Mouse (Mus musculus): Measurements from ENCODE around the gene Cyth3.
A peak's percentile ranks its signal among the peaks of the same experiment; 100 is the strongest.

Gene Cyth3

DNA sequence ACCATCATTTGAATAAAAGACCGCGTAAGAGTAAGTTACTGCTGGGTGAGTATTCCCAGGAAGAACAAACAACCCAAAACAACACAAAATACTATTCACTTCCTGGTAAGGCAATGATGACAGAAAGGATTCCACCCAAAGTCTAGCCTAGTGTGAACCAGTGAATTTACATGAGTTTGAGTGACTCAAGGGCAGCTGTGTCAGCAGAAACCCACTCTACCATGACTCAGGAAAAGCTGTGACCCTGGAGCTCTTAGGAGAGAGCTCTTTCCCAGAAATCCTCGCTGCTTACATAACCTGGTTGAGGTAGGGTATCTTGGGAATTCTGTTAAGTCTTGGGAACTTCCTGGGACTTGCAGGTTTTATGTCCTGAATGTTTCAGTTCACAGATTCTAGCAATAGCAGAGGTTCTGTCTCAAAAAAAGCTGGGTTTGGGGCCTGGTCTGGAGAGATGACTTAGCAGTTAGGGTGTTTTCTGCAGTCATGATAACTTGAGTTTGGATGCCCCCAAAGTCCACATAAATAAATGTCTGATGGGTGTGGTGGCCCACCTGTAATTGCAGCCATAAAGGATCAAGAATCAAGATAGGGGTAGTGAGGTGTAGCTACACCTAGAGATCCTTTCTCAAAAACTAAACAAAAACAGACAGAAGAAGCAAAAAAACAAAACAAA, 5.5 kb upstream of the Cyth3 start:
- peak; percentile 34 for DNase-seq

DNA sequence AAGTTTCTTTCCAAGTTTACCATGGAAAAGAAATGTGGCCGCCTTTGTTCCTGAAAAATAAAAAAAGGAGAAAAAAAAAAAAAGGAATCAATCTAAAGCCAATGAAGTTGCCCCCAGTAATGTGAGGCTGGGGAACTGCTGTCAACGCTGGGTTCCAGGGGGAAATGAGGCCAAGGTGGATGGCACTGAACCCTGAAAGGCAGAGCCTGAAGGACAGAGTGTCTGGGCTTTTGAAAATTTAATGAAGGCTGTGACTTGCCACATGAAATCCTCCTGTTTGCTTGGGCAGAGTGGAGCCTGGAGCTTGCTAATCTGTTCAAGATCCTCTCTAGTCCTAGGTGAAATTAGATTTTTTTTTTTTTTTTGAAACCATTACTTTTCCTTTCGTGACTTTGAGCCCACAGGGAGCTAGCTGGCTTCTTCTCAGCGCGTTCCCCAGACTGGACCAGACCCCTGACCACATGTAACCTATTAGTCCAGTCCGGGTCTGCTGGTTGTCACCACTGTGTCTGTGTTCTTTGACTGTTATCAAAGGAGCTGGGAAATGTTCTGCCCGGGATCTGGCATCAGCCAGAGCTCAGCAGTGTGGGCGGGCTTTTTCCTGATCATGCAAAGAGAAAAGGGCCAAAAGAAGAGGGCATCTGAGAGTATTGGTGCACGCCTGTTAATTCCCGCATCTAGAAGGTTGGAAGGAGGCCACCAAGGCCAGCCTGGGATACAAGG, 4.6 kb upstream of the Cyth3 start:
- DNase-seq, result no peak

DNA sequence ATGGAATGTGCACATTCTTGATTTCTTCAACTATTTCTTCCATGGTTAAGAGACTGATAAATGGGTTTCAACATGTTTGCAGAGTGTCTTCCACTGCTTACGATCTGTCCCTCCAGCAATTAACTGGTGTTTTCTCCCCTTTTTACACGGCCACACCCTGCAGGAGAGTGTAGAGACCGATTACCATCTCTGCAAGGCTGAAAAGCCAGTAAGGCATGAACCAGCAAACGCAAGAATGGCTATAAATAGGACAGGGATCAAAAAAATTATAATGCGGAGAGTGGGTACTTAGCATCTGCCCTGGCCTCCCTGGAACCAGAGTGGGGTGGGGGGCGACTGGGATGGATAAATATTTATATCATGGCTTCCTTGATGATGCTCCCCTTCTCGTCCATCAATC, 3.7 kb upstream of the Cyth3 start:
- peak; percentile 48 for DNase-seq

DNA sequence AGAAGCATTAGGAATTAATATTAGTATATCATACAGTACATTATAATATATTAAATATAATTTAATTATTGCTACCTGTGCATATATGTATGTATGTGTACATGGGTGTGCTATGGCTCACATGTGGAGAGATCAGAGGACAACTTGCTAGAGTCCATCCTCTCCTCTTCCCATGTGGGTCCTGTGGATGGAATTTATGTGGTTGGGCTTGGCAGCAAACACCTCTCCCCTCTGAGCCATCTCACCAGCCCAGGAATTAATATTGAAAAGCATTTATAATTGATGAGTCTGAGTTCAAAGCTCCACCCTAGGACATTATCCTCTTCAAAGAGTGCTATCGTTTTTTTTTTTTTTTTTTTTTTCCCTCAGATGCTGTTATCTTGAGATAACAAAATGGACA, 2.1 kb upstream of the Cyth3 start:
- DNase-seq, result no peak

DNA sequence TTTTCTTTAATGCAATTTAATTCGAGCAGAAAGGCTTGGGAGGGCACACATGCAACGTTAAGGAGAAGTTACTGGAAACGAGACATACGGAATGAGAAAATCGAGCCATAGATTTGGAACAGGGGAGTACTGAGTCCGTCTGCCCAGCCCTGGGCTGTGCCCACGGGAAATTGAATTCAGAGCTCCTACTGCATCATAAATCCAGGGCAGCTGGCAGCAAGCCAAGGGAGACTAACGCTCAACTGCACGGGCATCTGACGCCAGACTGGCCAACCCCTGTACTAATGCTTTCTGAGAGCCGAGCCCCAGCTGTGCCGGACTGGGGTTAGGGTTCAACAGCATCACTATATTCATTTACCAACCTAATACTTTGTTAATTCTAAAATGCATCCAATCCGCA, 1.3 kb upstream of the Cyth3 start:
- DNase-seq, result no peak

DNA sequence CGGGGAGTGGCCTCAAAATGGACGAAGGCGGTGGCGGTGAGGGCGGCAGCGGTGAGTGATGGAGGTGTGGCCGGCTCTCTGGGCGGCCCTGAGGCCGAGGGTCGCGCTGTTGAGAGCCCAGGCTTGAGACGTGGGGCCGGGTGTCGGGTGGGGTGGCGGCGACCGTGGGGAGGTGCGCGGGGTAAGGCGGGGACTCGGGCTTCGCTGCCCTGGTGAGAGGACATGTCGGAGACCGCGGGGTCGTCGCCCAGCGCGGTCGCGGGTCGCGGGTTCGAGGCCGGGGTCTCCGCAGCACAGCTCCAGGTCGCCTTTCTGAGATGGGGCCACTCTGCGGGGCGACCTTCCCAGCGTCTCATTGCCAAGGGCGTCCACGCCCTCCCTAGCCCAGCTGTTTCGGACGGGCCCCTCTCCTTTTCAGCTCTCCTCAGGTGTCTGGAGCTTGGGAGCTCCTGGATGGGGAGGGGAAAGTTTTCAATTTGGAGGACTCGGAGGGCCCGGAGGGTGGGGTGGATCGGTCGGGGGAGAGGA, 440 bp downstream of the Cyth3 start:
- peak; percentile 70 for DNase-seq

DNA sequence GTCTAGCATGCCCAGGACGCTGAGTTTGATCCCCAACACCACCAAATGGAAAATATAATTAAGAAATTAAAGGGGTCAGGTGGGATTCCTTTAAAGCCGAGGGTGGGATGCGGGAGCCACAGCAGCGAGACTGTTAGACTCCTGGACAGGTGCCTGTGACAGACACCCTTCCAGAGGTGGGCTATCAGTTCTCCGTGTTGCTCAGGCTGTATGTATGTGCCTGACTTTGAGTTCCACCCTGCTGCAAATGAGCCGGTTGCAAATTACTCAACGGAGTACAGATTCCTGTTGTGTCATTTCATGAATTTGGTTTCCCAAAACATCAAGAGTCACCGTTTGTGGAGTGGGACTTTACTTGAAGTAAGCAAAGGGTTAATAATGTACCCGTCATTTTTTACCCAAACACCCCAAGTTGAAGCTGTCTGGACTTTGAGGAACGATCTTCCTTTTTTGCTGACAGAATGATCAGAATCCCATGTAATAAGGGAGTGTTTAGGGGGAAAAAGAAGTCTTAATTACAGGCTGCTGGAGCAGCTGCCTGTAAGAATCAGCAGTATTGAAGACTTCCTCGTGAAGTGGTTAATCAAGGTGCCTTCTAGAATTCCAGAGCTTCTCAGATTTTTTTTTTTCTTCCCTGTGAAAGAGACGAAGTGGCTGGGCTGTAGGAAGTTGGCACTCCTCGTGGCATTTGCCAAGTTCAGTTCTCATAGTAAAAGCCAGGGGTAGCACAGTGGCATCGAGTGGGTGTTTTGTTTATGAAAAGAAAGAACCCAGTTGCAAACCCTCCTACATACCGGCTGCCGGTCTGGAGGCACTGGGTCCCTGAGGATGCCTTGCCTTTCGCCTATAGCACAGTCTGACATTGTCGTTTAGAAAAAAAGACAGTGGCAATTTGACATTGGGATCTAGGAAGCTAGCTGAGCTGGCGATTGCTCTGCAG, 1.4 kb downstream of the Cyth3 start:
- peak; percentile 57 for DNase-seq

DNA sequence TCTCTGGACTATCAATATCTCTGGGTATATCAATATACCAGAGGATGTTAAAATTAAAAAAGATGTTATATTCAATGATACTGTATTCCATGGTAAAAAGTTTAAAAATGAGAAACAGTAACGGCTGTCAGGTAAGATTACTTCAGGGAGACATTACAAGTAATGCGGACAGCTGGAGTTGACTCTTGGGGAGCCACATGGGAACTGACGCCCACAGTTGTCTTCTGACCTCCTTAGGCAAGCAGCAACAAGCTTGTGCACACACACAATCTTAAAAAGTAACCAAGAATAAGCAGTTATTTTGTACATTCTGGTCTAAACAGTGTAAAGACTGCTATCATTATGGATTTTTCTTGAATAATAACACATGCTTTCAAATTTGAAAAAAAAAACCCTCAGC, 2.2 kb downstream of the Cyth3 start:
- DNase-seq, result no peak

DNA sequence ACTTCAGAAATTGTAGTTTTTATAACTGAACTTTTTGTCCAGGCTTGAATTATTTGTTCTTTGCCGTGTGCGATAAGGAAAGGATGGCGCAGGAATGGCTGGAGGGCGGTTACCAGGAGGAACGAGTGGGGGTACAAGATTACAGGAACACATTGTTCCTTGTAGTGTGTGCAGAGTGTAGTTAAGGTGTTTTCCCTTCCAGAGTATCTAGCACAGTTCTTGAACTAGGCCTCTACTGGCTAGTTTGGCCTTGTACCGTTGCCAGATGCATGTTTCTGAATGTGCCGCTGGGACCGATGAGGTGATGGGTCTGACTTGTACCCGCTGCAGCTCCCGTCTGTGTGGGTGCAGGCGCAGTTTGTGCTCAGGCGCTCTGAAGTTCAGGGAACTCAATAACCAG, 3.2 kb downstream of the Cyth3 start:
- peak; percentile 80 for DNase-seq

DNA sequence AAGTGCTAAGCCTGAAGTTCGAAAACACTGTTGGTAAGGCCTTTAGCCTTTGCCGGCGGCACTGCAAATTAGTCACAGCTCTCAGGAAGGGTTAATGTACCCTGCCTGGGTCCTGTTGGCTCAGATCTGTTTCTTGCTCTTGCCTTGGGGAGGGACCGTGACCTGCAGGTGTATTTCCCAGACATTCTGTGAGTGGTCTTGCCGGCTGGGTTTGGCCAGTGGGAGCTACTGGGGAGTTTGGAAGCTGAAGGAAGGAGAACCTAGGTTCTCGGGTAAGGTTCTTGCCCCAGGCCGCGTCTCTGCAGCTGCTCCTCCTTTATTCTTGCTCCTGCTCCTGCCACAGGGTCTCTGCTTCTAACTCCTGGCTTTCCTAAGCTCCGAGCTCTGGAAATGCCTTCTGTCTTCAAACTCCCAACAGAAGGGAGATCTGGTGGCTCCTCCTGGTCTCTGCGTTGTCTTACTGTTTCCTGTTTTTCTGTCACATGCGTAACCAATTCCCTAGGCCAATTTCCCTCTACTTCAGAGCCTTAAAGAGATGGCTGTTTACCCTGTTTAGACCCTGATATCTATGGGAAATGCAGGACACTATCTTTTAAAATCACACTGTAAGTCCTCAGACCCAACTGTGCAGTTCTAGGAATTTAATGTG, 3.8 kb downstream of the Cyth3 start:
- no peak for DNase-seq

DNA sequence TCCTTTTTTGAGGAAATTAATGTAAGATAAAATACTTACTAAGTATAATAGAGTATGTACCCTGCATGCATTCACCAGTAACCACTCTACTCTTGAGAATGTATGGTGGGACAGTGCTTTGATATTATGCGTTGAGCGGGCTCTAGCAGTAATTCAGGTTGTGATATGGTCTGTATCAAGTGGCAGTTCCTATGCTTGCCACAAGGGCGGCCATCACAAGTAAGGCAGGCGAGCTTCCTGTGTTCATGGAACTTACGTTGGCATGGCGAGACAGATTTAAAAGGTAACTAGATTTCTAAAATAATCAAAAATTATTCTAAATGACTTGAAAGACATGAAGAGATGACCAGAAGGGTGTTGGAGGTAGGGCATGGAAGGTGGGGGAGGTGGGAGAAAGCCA, 5.3 kb downstream of the Cyth3 start:
- DNase-seq, result no peak

DNA sequence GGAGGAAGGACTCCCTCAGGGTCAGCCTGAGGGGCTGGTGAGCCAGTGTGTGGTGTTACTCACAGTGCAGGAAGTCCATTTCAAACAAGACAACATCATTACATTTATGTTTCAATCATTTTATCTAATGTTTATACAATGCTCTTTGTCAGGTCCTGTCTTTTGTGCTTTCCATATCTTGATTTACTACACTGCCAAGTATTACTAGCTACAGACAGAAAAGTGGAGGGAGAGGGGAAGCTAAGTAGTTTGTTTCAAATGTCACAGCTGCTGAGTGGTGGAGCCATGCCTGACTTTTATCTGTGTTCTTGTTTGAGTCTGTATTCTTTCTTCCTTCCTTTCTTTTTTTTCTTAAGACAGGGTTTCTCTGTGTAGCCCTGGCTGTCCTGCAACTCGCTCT, 5.7 kb downstream of the Cyth3 start:
- DNase-seq, result no peak

DNA sequence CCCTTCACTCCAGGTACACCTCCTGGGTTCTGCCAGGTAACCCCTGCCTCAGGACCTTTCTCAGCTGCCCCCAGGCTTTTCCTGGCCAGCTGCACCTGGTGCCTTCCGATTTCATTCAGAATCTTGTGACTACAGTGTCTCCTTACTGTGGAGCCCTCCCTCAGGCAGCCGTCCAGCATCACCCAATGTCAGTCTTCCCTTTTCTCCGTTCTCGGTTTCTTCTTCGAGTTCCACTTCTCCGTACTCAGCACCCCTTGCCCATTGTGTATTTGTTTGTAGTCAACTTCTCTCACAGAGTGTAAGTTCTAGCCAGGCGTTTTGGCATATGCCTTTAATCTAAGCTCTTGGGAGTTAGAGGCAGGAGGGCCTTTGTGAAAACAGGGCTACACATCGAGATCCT, 7.4 kb downstream of the Cyth3 start:
- no peak for DNase-seq

DNA sequence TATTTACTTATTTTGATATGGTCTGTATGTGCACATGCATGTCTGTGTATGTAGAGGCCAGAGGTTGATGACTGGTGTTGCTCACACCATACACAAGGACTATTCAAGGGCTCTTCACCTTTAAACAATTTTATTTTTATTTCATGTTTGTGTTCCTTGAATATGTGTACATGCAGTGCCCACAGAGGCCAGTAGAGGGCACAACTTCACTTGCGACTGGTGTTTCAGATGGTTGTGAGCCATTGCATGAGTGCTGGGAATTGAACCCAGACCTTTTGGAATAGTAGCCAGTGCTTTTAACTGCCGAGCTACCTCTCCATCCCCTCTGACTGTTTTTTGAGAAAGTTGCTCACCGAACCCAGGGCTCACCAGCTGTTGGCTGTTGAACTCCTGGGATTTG, 8.0 kb downstream of the Cyth3 start:
- DNase-seq, result no peak

DNA sequence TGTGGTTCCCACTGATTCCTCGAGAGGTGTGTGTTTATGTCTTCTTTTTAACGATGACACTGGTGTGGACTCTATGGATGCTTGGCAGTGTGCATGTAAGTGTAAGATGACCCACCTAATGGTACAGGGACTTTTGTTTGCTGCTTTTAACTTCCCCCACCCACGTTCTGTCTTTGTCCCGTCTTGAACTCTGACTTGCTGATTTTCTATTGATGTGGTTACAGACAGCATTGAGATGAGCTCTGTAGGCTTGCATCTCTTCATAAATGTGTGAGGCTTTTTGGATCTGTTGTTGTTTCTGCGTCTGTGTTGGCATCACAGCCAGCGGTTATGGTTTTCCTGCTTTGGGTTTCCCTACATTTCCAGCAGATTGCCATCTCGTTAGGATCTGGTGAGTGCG, 8.5 kb downstream of the Cyth3 start:
- no peak for DNase-seq

DNA sequence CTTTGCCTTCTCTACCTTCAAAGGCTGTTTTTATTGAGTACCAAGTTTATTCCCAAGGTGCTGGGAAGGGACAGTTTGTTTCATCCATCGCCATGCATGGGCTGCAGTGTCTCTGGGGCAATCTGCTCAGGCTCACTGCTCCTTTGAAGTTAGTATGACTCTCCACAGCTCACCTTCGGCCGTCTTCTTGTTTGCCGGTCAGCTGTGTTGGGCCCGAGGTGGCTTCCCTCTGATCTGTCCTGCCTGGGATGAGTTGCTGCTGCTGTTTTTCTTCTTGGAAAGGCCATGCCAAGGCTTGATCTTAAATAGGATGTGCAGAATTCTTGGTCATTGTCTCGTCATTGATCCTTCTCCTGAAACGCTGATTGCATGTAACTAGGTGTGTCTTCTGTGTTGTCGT, 9.3 kb downstream of the Cyth3 start:
- DNase-seq, result no peak

DNA sequence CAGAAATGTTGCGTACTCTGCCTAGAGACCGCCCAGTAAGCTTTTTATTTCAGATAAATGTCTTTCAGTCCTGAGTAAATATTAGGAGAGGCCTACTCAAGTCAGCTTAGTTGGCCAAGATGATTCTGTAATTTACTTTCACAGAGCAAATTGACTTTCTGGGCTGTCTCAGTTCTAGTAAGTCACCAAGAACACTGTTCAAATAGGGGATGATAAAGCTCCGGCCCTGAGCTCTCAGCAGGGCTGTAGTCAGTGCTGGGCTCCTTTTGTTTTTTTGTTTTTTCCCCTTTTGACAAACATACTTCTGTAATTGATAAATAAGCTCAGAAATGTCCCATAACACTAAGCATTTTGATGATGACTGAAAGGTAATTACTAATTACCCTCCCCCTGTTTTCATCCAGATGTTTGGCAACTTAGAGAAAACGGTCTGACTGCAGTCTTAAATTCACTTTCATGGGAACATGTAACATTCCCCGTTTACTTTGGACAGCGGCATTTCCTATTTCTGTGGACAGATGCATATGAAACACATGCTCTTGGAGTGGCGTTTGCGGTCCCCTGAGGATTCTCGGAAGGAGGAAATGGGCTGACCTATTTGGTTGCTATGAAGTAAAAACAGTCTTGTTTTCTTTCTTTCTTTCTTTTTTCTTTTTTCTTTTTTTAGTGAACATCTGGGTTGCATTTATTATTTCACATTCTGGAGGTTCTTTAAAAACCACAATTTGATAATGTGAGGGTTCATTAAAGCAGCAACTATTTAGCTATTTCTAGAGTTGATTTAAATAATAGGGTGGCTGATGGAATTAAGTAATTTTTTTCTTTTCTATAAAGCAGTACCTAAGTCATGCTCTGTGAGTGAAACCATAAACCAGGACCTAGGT, 10.7 kb downstream of the Cyth3 start:
- no peak for DNase-seq

DNA sequence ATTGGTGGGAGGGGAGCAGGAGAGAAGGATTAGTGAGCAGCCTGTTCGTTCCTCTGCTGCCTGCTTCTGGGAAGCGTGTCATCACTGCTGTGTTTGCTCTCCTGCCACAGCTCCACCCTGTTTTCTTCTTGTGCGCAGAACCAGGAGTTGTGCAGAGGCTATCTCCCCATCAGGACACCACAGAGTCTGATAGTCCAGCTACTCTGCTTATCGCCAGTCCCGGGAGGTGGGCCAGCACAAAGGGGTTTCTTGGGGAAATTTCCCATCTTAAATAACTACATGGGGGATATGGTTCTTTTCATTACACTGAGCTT, 11.3 kb downstream of the Cyth3 start:
- DNase-seq, result peak; percentile 84

DNA sequence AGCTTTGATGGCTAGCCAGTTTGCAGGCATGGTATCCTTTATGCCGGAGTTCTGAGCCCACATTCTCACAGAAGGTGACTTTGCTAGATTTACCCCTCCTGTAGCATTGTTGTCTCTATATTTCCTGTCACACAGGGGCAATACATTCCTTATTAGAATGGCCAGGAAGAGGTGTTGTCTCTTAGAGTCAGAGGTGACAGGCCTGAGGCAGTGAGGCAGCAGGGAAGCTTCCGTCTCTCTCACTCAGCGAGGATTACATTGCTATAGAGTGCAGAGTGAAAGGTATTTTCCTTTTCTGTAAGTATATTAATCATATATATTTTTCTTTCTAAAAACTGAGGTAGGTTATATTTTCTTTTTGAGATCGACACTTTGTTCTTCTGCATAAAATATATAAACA, 11.6 kb downstream of the Cyth3 start:
- DNase-seq, result no peak

DNA sequence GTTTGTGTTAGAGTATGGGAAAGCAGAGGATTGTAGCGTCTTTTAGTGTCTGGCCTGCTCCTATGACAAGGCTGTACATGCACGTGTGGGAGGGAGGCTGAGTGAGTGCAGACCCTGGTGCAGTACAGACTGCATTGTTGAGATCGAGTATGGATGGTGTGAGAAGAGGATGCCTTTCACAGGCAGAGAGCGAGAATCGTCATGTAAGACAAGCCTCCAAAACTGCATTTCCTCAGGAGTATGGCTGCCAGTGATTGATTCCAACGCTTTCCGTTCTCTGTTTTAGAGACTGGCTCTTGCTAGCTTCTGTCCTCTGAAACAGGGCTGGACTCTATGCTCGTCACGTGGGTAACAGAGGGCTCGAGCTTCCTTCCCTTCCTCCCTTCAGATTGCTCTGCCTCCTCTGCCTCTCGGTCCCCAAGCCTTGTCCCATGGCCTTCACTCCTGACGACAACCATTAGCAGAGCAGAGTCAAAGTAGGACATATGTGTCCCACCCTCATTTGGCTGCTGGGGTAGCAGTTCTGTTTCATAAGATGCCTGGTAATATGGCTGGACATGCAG, 12.4 kb downstream of the Cyth3 start:
- no peak for DNase-seq

DNA sequence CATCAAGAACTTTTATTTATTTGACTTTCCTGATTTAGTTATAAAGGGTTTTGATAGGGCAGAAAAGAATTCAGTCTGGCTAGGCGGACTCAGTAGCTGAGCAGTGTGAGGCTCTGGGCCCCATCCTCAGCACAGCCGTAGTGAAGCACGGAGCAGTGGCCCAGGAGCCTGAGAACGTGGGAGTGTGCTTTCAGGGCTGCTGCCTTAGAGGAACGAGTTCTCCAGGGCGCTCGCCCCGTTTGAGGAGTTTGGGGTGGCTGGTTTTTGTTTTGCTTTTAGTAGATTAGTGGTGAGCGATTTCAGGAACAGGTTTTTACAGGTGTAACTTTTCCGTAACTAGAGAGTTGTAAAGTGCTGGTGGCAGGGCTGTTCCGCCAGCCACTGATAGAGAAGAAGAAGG, 13.1 kb downstream of the Cyth3 start:
- DNase-seq, result no peak

DNA sequence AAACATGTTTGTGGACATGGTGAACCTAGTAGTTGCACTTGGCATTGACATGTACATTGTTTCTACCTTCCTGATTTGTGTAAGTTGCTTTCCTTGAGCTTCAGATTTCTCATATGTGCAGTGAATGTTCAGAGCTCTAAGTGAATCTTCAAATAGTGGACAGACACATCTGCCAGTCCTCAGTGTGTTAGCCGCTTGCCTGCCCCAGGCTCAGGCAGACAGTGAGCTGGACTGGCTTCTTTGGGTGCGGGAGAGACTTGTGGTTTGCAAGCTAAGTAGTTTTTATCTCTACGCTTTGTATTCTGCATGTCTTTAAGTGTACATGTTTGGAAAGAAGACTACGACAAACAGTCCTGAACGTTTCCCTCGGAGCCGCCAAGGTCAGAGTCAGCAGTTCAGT, 13.9 kb downstream of the Cyth3 start:
- DNase-seq, result no peak
